Mouse (Mus musculus): ENCODE measurements around the gene Atp8a2.

GRCm38 (mm10) chr14:59883517-59884069, 313.4 kb downstream of the Atp8a2 start:
- no peak for TF ChIP-seq TAL1 (IDR thresholded peaks at IDR 0.05; ENCODE audit: low read length)
- TF ChIP-seq GATA1 (IDR thresholded peaks at IDR 0.05; ENCODE audit: low read length): no peak
